Mouse (Mus musculus): ENCODE results near the gene Pdzrn4.

DNA sequence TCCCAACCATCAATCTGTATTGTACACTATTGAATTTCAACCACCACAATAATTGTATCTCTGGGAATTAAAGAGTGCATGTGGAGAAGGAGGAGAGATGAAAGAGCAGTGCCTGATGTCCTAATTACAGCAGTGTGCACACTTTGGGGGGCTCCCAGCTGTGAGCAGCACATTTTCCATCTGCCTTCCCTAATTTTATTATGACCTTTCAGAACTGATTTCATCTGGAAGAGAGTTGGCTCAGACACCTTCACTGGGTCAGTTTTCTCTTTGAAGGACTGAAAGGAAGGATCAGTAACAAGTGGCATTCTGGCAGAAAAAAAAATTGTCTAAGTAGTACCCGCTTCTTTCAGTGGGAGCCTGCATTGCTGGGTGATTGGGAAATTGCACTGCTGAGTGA lies 119.0 kb downstream of the Pdzrn4 start:
- no peak for TF ChIP-seq GATA1 (IDR thresholded peaks at IDR 0.05; ENCODE audit: low read length)
- TF ChIP-seq TAL1 (IDR thresholded peaks at IDR 0.05; ENCODE audit: low read length): no peak

Data from erythroblast, embryonic 14.5 days (primary cell).